Mouse (Mus musculus): ENCODE measurements around the gene Lrrc8d.

The Lrrc8d gene

GRCm38 (mm10) chr5:105845041-105845440 lies 145.3 kb downstream of the Lrrc8d start:
- ChIA-PET POLR2A (interaction anchor here in 2 of 4 experiments (1.1 to 1.2 kb wide), 2 partner anchors 9 to 19 kb away, joined by 4 read pairs; no protein-coding TSS in a partner anchor), CTCF (interaction anchor here in 1 of 4 experiments (1.1 kb wide), 1 partner anchor 14 kb away, joined by 3 read pairs; no protein-coding TSS in a partner anchor)

GRCm38 (mm10) chr5:105847726-105848125 lies 148.0 kb downstream of the Lrrc8d start:
- ChIA-PET POLR2A (interaction anchor here in 1 of 4 experiments (0.7 to 1.5 kb wide), 2 partner anchors 17 to 250 kb away, joined by 3 read pairs; no protein-coding TSS in a partner anchor), CTCF (no interaction called here)

- CTCF ChIA-PET: no interaction called here
- POLR2A ChIA-PET: interaction anchor here in 1 of 4 experiments (1.0 to 1.5 kb wide), 3 partner anchors 10 to 15 kb away, joined by 3 read pairs; no protein-coding TSS in a partner anchor
These were observed 149.5 kb downstream of the Lrrc8d start for GRCm38 (mm10) chr5:105849222-105849621.

GRCm38 (mm10) chr5:105849643-105850042 lies 149.9 kb downstream of the Lrrc8d start:
- POLR2A ChIA-PET: interaction anchor here in 1 of 4 experiments (1.0 to 1.1 kb wide), 2 partner anchors 10 to 15 kb away, joined by 3 read pairs; no protein-coding TSS in a partner anchor

GRCm38 (mm10) chr5:105853271-105853670 lies 153.5 kb downstream of the Lrrc8d start:
- POLR2A ChIA-PET: interaction anchor here in 1 of 4 experiments (0.6 to 1.0 kb wide), 2 partner anchors 14 to 145 kb away, joined by 3 read pairs; no protein-coding TSS in a partner anchor
- CTCF ChIA-PET: interaction anchor here in 1 of 4 experiments (1.3 kb wide), 1 partner anchor 169 kb away, joined by 3 read pairs; no protein-coding TSS in a partner anchor

More at GRCm38 (mm10) chr5:105849643-105850042, 149.9 kb downstream of the Lrrc8d start:
- CTCF ChIA-PET: no interaction called here

GRCm38 (mm10) chr5:105857486-105857885 lies 157.7 kb downstream of the Lrrc8d start:
- POLR2A ChIA-PET: interaction anchor here in 1 of 4 experiments (0.6 to 1.0 kb wide), 3 partner anchors 113 to 448 kb away, joined by 3 read pairs; no protein-coding TSS in a partner anchor
- CTCF ChIA-PET: interaction anchor here in 1 of 4 experiments (0.9 kb wide), 1 partner anchor 11 kb away, joined by 3 read pairs; no protein-coding TSS in a partner anchor

- ChIA-PET CTCF (interaction anchor here in 3 of 4 experiments (0.6 to 1.5 kb wide), 5 partner anchors 9 to 262 kb away, joined by 3 to 4 read pairs (median 3); no protein-coding TSS in a partner anchor), POLR2A (interaction anchor here (0.5 to 2.0 kb wide), 28 partner anchors 9 to 840 kb away, joined by 3 to 12 read pairs (median 4); partner anchors contain the start of gene Lrrc8d (in 2 of the 4))
These were observed 159.3 kb downstream of the Lrrc8d start for GRCm38 (mm10) chr5:105858754-105859694.

GRCm38 (mm10) chr5:105859716-105860460 lies 160.1 kb downstream of the Lrrc8d start:
- CTCF ChIA-PET: interaction anchor here in 3 of 4 experiments (0.7 to 1.5 kb wide), 3 partner anchors 8 to 263 kb away, joined by 3 to 4 read pairs (median 3); no protein-coding TSS in a partner anchor
- POLR2A ChIA-PET: interaction anchor here in 3 of 4 experiments (0.7 to 2.0 kb wide), 25 partner anchors 9 to 839 kb away, joined by 3 to 12 read pairs (median 4); partner anchors contain the start of gene Lrrc8d (in 2 of the 3)

GRCm38 (mm10) chr5:105860461-105860835 lies 160.7 kb downstream of the Lrrc8d start:
- ChIA-PET POLR2A (interaction anchor here in 2 of 4 experiments (0.7 to 2.0 kb wide), 7 partner anchors 8 to 212 kb away, joined by 3 to 8 read pairs (median 4); no protein-coding TSS in a partner anchor), CTCF (interaction anchor here in 1 of 4 experiments (0.5 to 1.2 kb wide), 2 partner anchors 176 to 263 kb away, joined by 3 to 4 read pairs; no protein-coding TSS in a partner anchor)

GRCm38 (mm10) chr5:105861616-105862015 lies 161.8 kb downstream of the Lrrc8d start:
- CTCF ChIA-PET: interaction anchor here in 1 of 4 experiments (1.2 kb wide), 1 partner anchor 177 kb away, joined by 3 read pairs; no protein-coding TSS in a partner anchor
- POLR2A ChIA-PET: interaction anchor here in 2 of 4 experiments (0.6 to 1.6 kb wide), 3 partner anchors 43 to 378 kb away, joined by 3 to 5 read pairs (median 3); no protein-coding TSS in a partner anchor

- CTCF ChIA-PET: interaction anchor here (0.7 to 1.7 kb wide), 5 partner anchors 30 to 1920 kb away, joined by 3 to 11 read pairs (median 3); no protein-coding TSS in a partner anchor
These were observed 165.4 kb downstream of the Lrrc8d start for GRCm38 (mm10) chr5:105865110-105865628.

GRCm38 (mm10) chr5:105867427-105867826 lies 167.7 kb downstream of the Lrrc8d start:
- CTCF ChIA-PET: interaction anchor here in 3 of 4 experiments (0.6 to 2.3 kb wide), 8 partner anchors 8 to 1793 kb away, joined by 3 to 16 read pairs (median 5); no protein-coding TSS in a partner anchor
- POLR2A ChIA-PET: interaction anchor here in 2 of 4 experiments (0.5 to 0.8 kb wide), 3 partner anchors 145 to 255 kb away, joined by 3 to 5 read pairs (median 3); no protein-coding TSS in a partner anchor

More at GRCm38 (mm10) chr5:105865110-105865628, 165.4 kb downstream of the Lrrc8d start:
- POLR2A ChIA-PET: interaction anchor here in 1 of 4 experiments (0.6 to 1.4 kb wide), 4 partner anchors 15 to 175 kb away, joined by 3 to 4 read pairs (median 4); no protein-coding TSS in a partner anchor

- POLR2A ChIA-PET: interaction anchor here in 3 of 4 experiments (0.6 to 2.4 kb wide), 5 partner anchors 9 to 256 kb away, joined by 3 to 8 read pairs (median 3); no protein-coding TSS in a partner anchor
- CTCF ChIA-PET: interaction anchor here in 3 of 4 experiments (0.6 to 2.3 kb wide), 14 partner anchors 8 to 1793 kb away, joined by 3 to 16 read pairs (median 4); no protein-coding TSS in a partner anchor
These were observed 168.2 kb downstream of the Lrrc8d start for GRCm38 (mm10) chr5:105867841-105868447.

GRCm38 (mm10) chr5:105868593-105868992 lies 168.8 kb downstream of the Lrrc8d start:
- ChIA-PET CTCF (interaction anchor here in 3 of 4 experiments (0.6 to 2.3 kb wide), 14 partner anchors 9 to 469 kb away, joined by 3 to 16 read pairs (median 3); no protein-coding TSS in a partner anchor), POLR2A (interaction anchor here in 3 of 4 experiments (0.6 to 2.4 kb wide), 4 partner anchors 9 to 199 kb away, joined by 3 to 8 read pairs (median 4); no protein-coding TSS in a partner anchor)

- POLR2A ChIA-PET: interaction anchor here in 1 of 4 experiments (2.4 kb wide), 1 partner anchor 10 kb away, joined by 8 read pairs; no protein-coding TSS in a partner anchor
- CTCF ChIA-PET: interaction anchor here in 1 of 4 experiments (2.2 kb wide), 1 partner anchor 185 kb away, joined by 11 read pairs; no protein-coding TSS in a partner anchor
These were observed 170.0 kb downstream of the Lrrc8d start for GRCm38 (mm10) chr5:105869739-105870138.

- POLR2A ChIA-PET: interaction anchor here in 1 of 4 experiments (0.6 to 1.3 kb wide), 2 partner anchors 12 to 1426 kb away, joined by 3 to 5 read pairs; no protein-coding TSS in a partner anchor
- CTCF ChIA-PET: no interaction called here
These were observed 171.4 kb downstream of the Lrrc8d start for GRCm38 (mm10) chr5:105871140-105871539.
